Mouse (Mus musculus) left cerebral cortex, adult 18-20 months (tissue): Measurements from ENCODE around the gene Dbnl. TPM values are rescaled to one million over a fixed set of nuclear protein-coding genes. Genes with fewer than 3 reads are reported as not detected.

Source experiments
- DNase-seq, 2 experiments: peaks; one replicate each; pipeline ENCODE4 v3.0.0; 2021 to 2022; ENCODE audit warnings: low spot score in 2 of 2, mixed read lengths in 1 of 2
- total RNA-seq, 2 experiments: library from RNA; stranded (reverse); gene quantifications; 2 replicates each; pipeline ENCODE4 v1.2.3; 2021

Dbnl gene
- total RNA-seq, 2 experiments from 2014 or later, result 69.0 to 70.5 TPM

- no peak for DNase-seq
These were observed 46.8 kb downstream of the Dbnl start for GRCm38 (mm10) chr11:5835057-5835456.

- DNase-seq, result no peak
These were observed 47.8 kb downstream of the Dbnl start for GRCm38 (mm10) chr11:5836126-5836525.

GRCm38 (mm10) chr11:5837251-5838246 is 49.3 kb downstream of the Dbnl start, which contains the start of gene Polm:
Polm (minus strand) TSS chr11:5838016.
- peak; percentile 79 to 87 for DNase-seq

- no peak for DNase-seq
These were observed 52.1 kb downstream of the Dbnl start for GRCm38 (mm10) chr11:5840346-5840745.

- no peak for DNase-seq
These were observed 53.5 kb downstream of the Dbnl start for GRCm38 (mm10) chr11:5841751-5842150.

GRCm38 (mm10) chr11:5843131-5843530 is 54.8 kb downstream of the Dbnl start:
- no peak for DNase-seq

GRCm38 (mm10) chr11:5846639-5847345 is 58.5 kb downstream of the Dbnl start:
- no peak for DNase-seq

- peak; percentile 29 to 45 for DNase-seq
These were observed 60.5 kb downstream of the Dbnl start for GRCm38 (mm10) chr11:5848741-5849140.

- no peak for DNase-seq
These were observed 61.0 kb downstream of the Dbnl start for GRCm38 (mm10) chr11:5849316-5849715.

- no peak for DNase-seq
These were observed 62.2 kb downstream of the Dbnl start for GRCm38 (mm10) chr11:5850452-5850851.

Other genes with a start within 250 kb of the Dbnl start
- 10 to 100 TPM; 18.0 to 18.7 TPM for gene Ccdc117, start 246.3 kb upstream of the Dbnl start, total RNA-seq
- not detected for gene Ankrd36, start 218.8 kb upstream of the Dbnl start, total RNA-seq
- gene Mrps24, start 72.8 kb upstream of the Dbnl start, total RNA-seq, result 10 to 100 TPM; 65.5 to 65.9 TPM
- 10 to 100 TPM; 64.2 to 78.5 TPM for gene Urgcp, start 26.1 kb upstream of the Dbnl start, total RNA-seq
- 1 to 10 TPM; 6.2 to 7.1 TPM for gene Pgam2, start 15.2 kb downstream of the Dbnl start, total RNA-seq
- 10 to 100 TPM in 1 of 2 experiments, 1 to 10 TPM in 1; 8.2 to 11.4 TPM for gene Polm, start 49.5 kb downstream of the Dbnl start, total RNA-seq
- gene Aebp1, start 73.5 kb downstream of the Dbnl start, total RNA-seq, result 10 to 100 TPM; 21.4 to 23.5 TPM
- gene Pold2, start 89.8 kb downstream of the Dbnl start, total RNA-seq, result 10 to 100 TPM; 27.1 to 29.0 TPM
- not detected for gene Myl7, start 110.3 kb downstream of the Dbnl start, total RNA-seq
- 1 to 10 TPM in 1 of 2 experiments, under 1 TPM in 1; 0.44 to 1.2 TPM for gene Gck, start 161.6 kb downstream of the Dbnl start, total RNA-seq
- 10 to 100 TPM; 78.9 to 79.3 TPM for gene Ykt6, start 167.2 kb downstream of the Dbnl start, total RNA-seq